8 mouse cellular contexts compared by ENCODE assay signal in genomic region chr1:87213735-87214704, GRCm38 (mm10). TPM values are rescaled to one million over a fixed set of nuclear protein-coding genes. Genes with fewer than 3 reads are reported as not detected.
DNase-seq lines count a peak whose midpoint lies in the region; ATAC-seq and TF ChIP-seq lines count a peak whose summit lies in the region.

Gene Eif4e2, plus strand, starts transcription at chr1:87213914.

- WGBS in forebrain, embryonic 11.5 days = 1% methylated on average over 80 of the region's 99 CpGs
- whole genome bisulfite sequencing in heart, embryonic 16.5 days = under 1% methylated on average over 82 of the region's 99 CpGs
- under 1% methylated on average over 99 of the region's 99 CpGs for WGBS in liver, embryonic 15.5 days (ENCODE audit: insufficient replicate concordance)
- under 1% methylated on average over 92 of the region's 99 CpGs for WGBS in neural tube, embryonic 12.5 days

- TF ChIP-seq CTCF in CH12.LX (conservative IDR thresholded peaks at IDR 0.05 in 1 of 2, IDR thresholded peaks at IDR 0.05 in 1 of 2; ENCODE audit: low read depth in 2 of 2, low read length in 2 of 2) = peak in 1 of 2 experiments; percentile 21; a peak in 2 of 4 replicates

- H3K4me1 ChIP-seq in CH12.LX (ENCODE audit: control insufficient read depth in 1 of 2, insufficient read depth in 2 of 2) = peaks cover 17 to 62% of the 10 kb centered on the region in 2 experiments
- peaks cover 10% of the 10 kb centered on the region for H3K4me1 ChIP-seq in forebrain, embryonic 11.5 days (replicated peaks; ENCODE audit: control insufficient read depth, insufficient read depth, low read length)
- peaks cover 24% of the 10 kb centered on the region for H3K4me1 ChIP-seq in heart, embryonic 16.5 days (ENCODE audit: control insufficient read depth, insufficient read depth, low read length)
- peaks cover 46% of the 10 kb centered on the region for H3K4me1 ChIP-seq in liver, embryonic 15.5 days (replicated peaks)
- peaks cover 25% of the 10 kb centered on the region for H3K4me1 ChIP-seq in neural tube, embryonic 12.5 days

- TF ChIP-seq POLR2A in CH12.LX (IDR thresholded peaks at IDR 0.05; ENCODE audit: low read depth, low read length) = peak; percentile 90

- DNase-seq in CH12.LX (ENCODE audit: extremely low read depth) = peak; percentile 96
- DNase-seq in c-Kit-positive CD71-positive TER-119-negative erythroid progenitor cells, embryonic 14.5 days (ENCODE audit: low read depth) = peak; percentile 87
- peak; percentile 97 for DNase-seq in forebrain, embryonic 11.5 days (ENCODE audit: low spot score)
- peak; percentile 95 to 96 for DNase-seq in kidney, postnatal 36 days
- peak; percentile 90 for DNase-seq in telencephalon, adult 2 months (ENCODE audit: low read depth, low spot score)

- peak within 1 kb of the TSS; percentile 74 to 90 (median 80) for H3K4me3 ChIP-seq in CH12.LX (replicated peaks in 1 of 3; ENCODE audit: low read depth in 2 of 3, low read length in 2 of 3, poor library complexity in 1 of 3)
- H3K4me3 ChIP-seq in forebrain, embryonic 11.5 days (ENCODE audit: low read depth, low read length) = peak within 1 kb of the TSS; percentile 78
- H3K4me3 ChIP-seq in heart, embryonic 16.5 days (ENCODE audit: low read length) = peak within 1 kb of the TSS; percentile 82
- peak within 1 kb of the TSS; percentile 99 for H3K4me3 ChIP-seq in liver, embryonic 15.5 days (replicated peaks)
- peak within 1 kb of the TSS; percentile 89 for H3K4me3 ChIP-seq in neural tube, embryonic 12.5 days

- peaks cover 6 to 35% of the 10 kb centered on the region in 2 experiments for H3K36me3 ChIP-seq in CH12.LX (replicated peaks in 1 of 2; ENCODE audit: control insufficient read depth in 1 of 2, insufficient read depth in 1 of 2, low read length in 1 of 2)
- H3K36me3 ChIP-seq in forebrain, embryonic 11.5 days (ENCODE audit: control insufficient read depth, insufficient read depth, low read length) = no peaks in the 10 kb centered on the region
- no peaks in the 10 kb centered on the region for H3K36me3 ChIP-seq in heart, embryonic 16.5 days (ENCODE audit: control insufficient read depth, insufficient read depth)
- peaks cover 9% of the 10 kb centered on the region for H3K36me3 ChIP-seq in liver, embryonic 15.5 days (replicated peaks)
- no peaks in the 10 kb centered on the region for H3K36me3 ChIP-seq in neural tube, embryonic 12.5 days

- no peaks in the 10 kb centered on the region for H3K27me3 ChIP-seq in CH12.LX (replicated peaks)
- no peaks in the 10 kb centered on the region for H3K27me3 ChIP-seq in forebrain, embryonic 11.5 days (ENCODE audit: control insufficient read depth, insufficient read depth, low read length)
- H3K27me3 ChIP-seq in heart, embryonic 16.5 days (ENCODE audit: control insufficient read depth, insufficient read depth, low read length) = no peaks in the 10 kb centered on the region
- H3K27me3 ChIP-seq in liver, embryonic 15.5 days = peaks cover 2% of the 10 kb centered on the region; the same call in 1 of the 2 replicates
- no peaks in the 10 kb centered on the region for H3K27me3 ChIP-seq in neural tube, embryonic 12.5 days (replicated peaks)

- dilution Hi-C loops in CH12.LX (cut with MboI; ENCODE audit: extremely low pct_ligation_motif_present, extremely low pct_unique_long_range_greater_than_20kb, low sequenced_read_pairs) = no loop called here

- in situ Hi-C loops in CH12.LX (cut with MboI; ENCODE audit: low pct_ligation_motif_present, low pct_unique_long_range_greater_than_20kb, low sequenced_read_pairs) = no loop called here

- peak within 1 kb of the TSS; percentile 96 for H3K4me2 ChIP-seq in CH12.LX (ENCODE audit: insufficient read depth, low read depth, poor library complexity, severe bottlenecking)
- H3K4me2 ChIP-seq in forebrain, embryonic 11.5 days (ENCODE audit: low read depth, low read length, severe bottlenecking) = peak within 1 kb of the TSS; percentile 77
- H3K4me2 ChIP-seq in heart, embryonic 16.5 days (ENCODE audit: low read depth, low read length) = peak within 1 kb of the TSS; percentile 92
- H3K4me2 ChIP-seq in liver, embryonic 15.5 days = peak within 1 kb of the TSS; percentile 87
- H3K4me2 ChIP-seq in neural tube, embryonic 12.5 days (replicated peaks) = peak within 1 kb of the TSS; percentile 67

- H3K27ac ChIP-seq in CH12.LX (ENCODE audit: insufficient read depth, low read depth) = peak within 1 kb of the TSS; percentile 75
- peak within 1 kb of the TSS; percentile 97 for H3K27ac ChIP-seq in forebrain, embryonic 11.5 days (ENCODE audit: low read depth, low read length)
- H3K27ac ChIP-seq in heart, embryonic 16.5 days (ENCODE audit: low read length) = peak within 1 kb of the TSS; percentile 99
- peak within 1 kb of the TSS; percentile 99 for H3K27ac ChIP-seq in liver, embryonic 15.5 days (replicated peaks)
- peak within 1 kb of the TSS; percentile 99 for H3K27ac ChIP-seq in neural tube, embryonic 12.5 days

- no peak for TF ChIP-seq EP300 in CH12.LX (IDR thresholded peaks at IDR 0.05; ENCODE audit: low read length)

- no peak for TF ChIP-seq RAD21 in CH12.LX (IDR thresholded peaks at IDR 0.05; ENCODE audit: low read depth, low read length)

- H3K79me2 ChIP-seq in CH12.LX (replicated peaks; ENCODE audit: control insufficient read depth, extremely low read depth, insufficient read depth, poor library complexity, severe bottlenecking) = peaks cover 54% of the 10 kb centered on the region

- H3K9ac ChIP-seq in CH12.LX (ENCODE audit: insufficient read depth, low read depth) = peak within 1 kb of the TSS; percentile 93
- peak within 1 kb of the TSS; percentile 97 for H3K9ac ChIP-seq in forebrain, embryonic 11.5 days (ENCODE audit: low read length)
- H3K9ac ChIP-seq in heart, embryonic 16.5 days (ENCODE audit: low read length) = peak within 1 kb of the TSS; percentile 95
- peak within 1 kb of the TSS; percentile 100 for H3K9ac ChIP-seq in liver, embryonic 15.5 days
- peak within 1 kb of the TSS; percentile 96 for H3K9ac ChIP-seq in neural tube, embryonic 12.5 days

- H3K9me3 ChIP-seq in CH12.LX (replicated peaks; ENCODE audit: low read length) = no peaks in the 10 kb centered on the region
- H3K9me3 ChIP-seq in forebrain, embryonic 11.5 days (ENCODE audit: control insufficient read depth, low read length) = no peaks in the 10 kb centered on the region
- H3K9me3 ChIP-seq in heart, embryonic 16.5 days (replicated peaks; ENCODE audit: control insufficient read depth, low read length) = no peaks in the 10 kb centered on the region
- no peaks in the 10 kb centered on the region for H3K9me3 ChIP-seq in liver, embryonic 15.5 days (replicated peaks)
- H3K9me3 ChIP-seq in neural tube, embryonic 12.5 days = no peaks in the 10 kb centered on the region

- ATAC-seq in forebrain, embryonic 11.5 days (replicated peaks; ENCODE audit: low FRiP score) = peak; percentile 97
- peak; percentile 97 for ATAC-seq in heart, embryonic 16.5 days (replicated peaks; ENCODE audit: extremely low read depth, insufficient read depth, low FRiP score)
- ATAC-seq in liver, embryonic 15.5 days (ENCODE audit: insufficient read depth) = peak; percentile 97
- peak; percentile 97 for ATAC-seq in neural tube, embryonic 12.5 days (ENCODE audit: low FRiP score, low read depth)

TF ChIP-seq in CH12.LX, 34 proteins besides CTCF, POLR2A, EP300 and RAD21 (continues in another document):
- TF ChIP-seq MAX (IDR thresholded peaks at IDR 0.05; ENCODE audit: low read length) (peak; percentile 83), ELF1 (IDR thresholded peaks at IDR 0.05; ENCODE audit: low read depth, low read length) (peak; percentile 92), E2F4 (IDR thresholded peaks at IDR 0.05; ENCODE audit: insufficient replicate concordance, low read depth, low read length) (0 out of 2 replicates have a peak, but pooled peaks have one; percentile 75), CHD2 (IDR thresholded peaks at IDR 0.05; ENCODE audit: low read length) (peak; percentile 81), POLR2AphosphoS2 (IDR thresholded peaks at IDR 0.05; ENCODE audit: low read depth, low read length) (peak; percentile 67; the same call in 1 of the 2 replicates), USF2 (conservative IDR thresholded peaks at IDR 0.05; ENCODE audit: low read depth, low read length) (no peak), ZC3H11A (IDR thresholded peaks at IDR 0.05; ENCODE audit: low read depth, low read length) (no peak), TBP (conservative IDR thresholded peaks at IDR 0.05; ENCODE audit: low read depth, low read length) (peak; percentile 77), NELFE (IDR thresholded peaks at IDR 0.05; ENCODE audit: low read depth, low read length) (peak; percentile 97), HCFC1 (IDR thresholded peaks at IDR 0.05; ENCODE audit: low read depth, low read length) (peak; percentile 94), MXI1 (IDR thresholded peaks at IDR 0.05; ENCODE audit: low read depth, low read length) (peak; percentile 89), MAFK (IDR thresholded peaks at IDR 0.05; ENCODE audit: insufficient replicate concordance, low read length) (peak; percentile 54; the same call in 1 of the 2 replicates), CHD1 (IDR thresholded peaks at IDR 0.05; ENCODE audit: low read depth, low read length) (no peak), MAZ (IDR thresholded peaks at IDR 0.05; ENCODE audit: low read depth, low read length) (peak; percentile 92), JUN (IDR thresholded peaks at IDR 0.05; ENCODE audit: insufficient read depth, low read depth, low read length) (no peak), NRF1 (IDR thresholded peaks at IDR 0.05; ENCODE audit: low read depth, low read length) (peak; percentile 51; the same call in 1 of the 2 replicates), PAX5 (IDR thresholded peaks at IDR 0.05; ENCODE audit: low read length) (no peak), UBTF (IDR thresholded peaks at IDR 0.05; ENCODE audit: low read depth, low read length) (peak; percentile 99), SMC3 (IDR thresholded peaks at IDR 0.05; ENCODE audit: low read depth, low read length) (no peak), TCF12 (IDR thresholded peaks at IDR 0.05; ENCODE audit: low read depth, low read length) (peak; percentile 98), ETS1 (conservative IDR thresholded peaks at IDR 0.05; ENCODE audit: low read depth, low read length) (peak; percentile 61), ZKSCAN1 (IDR thresholded peaks at IDR 0.05; ENCODE audit: borderline replicate concordance, low read depth, low read length) (no peak), ZNF384 (IDR thresholded peaks at IDR 0.05; ENCODE audit: low read depth, low read length) (peak; percentile 45; the same call in 1 of the 2 replicates)

RNA-seq across cellular contexts. Expression of gene Eif4e2, which starts in this region (rescaled TPM):
- total RNA-seq in CH12.LX (2012; rRNA removed) = 175 and 208 TPM in 2 replicates
- total RNA-seq in CH12.LX (2014; rRNA removed) = 228 and 245 TPM in 2 replicates
- 264 and 289 TPM in 2 replicates for polyA plus RNA-seq in CH12.LX (2012; ENCODE audit: insufficient read length, low read depth)
- 138 and 141 TPM in 2 replicates for polyA plus RNA-seq in forebrain, embryonic 11.5 days (2014; fragmentation: Nextera tagmentation; extraction: Ambion mirVana)
- polyA plus RNA-seq in heart, embryonic 16.5 days (2015; fragmentation: Nextera tagmentation; extraction: Ambion mirVana) = 100 and 104 TPM in 2 replicates
- polyA plus RNA-seq in liver, embryonic 15.5 days (2015; fragmentation: Nextera tagmentation; extraction: Ambion mirVana) = 69.4 and 73.3 TPM in 2 replicates
- polyA plus RNA-seq in neural tube, embryonic 12.5 days (2016; fragmentation: Nextera tagmentation; extraction: Ambion mirVana) = 138 and 150 TPM in 2 replicates

Comparison
In these comparisons a context has a peak if more than half of its experiments do, and no peak if none do; other contexts are left out.
1. Peak in every context shown above with its lines: DNase-seq, ATAC-seq, H3K4me3 ChIP-seq and H3K27ac ChIP-seq.